Mouse (Mus musculus): ENCODE measurements around the gene AU040320. TPM values are rescaled to one million over a fixed set of nuclear protein-coding genes. Genes with fewer than 3 reads are reported as not detected.

Gene AU040320
- polyA plus RNA-seq, 1 experiment from 2014 or later: 28.9 TPM

DNA sequence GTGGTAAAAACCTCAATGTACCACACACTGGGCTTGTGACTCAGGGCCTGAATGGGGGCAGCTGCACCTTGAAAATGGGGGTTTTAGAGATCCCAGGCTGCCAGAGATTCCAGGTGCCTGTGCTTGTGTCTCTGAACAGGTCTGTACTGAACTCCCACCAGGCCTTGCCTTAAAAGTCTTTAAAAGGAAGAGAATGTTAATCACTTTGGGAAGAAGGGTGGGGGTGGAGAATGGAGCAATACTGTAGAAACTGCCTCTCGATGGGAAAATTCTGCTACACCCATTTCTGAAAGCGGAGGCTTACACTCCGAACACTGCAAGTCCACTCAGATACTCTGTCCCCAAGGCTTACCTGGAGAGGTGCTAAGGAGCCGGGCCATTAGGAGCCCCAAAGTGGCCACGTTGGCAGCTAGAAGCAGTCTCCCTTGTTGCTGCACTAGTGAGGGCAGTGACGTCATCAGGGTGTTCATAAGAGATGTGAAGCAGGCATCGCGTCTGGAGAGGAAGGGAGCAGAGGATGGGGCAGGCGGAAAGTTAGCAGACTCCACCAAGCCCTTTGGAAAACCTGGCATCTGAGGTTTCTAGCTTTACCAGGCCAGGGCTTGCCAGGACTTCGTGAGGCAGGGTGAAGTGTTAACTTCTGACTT lies 7.0 kb upstream of the AU040320 start:
- DNase-seq (ENCODE audit: low spot score) (peak; percentile 48), ATAC-seq (replicated peaks; ENCODE audit: low FRiP score, low TSS enrichment, low read depth) (no peak)
- no peak overlapping the region for H3K27ac ChIP-seq (ENCODE audit: low read depth)
- H3K4me1 ChIP-seq (replicated peaks; ENCODE audit: control insufficient read depth, insufficient read depth, low read length): peaks cover 8% of the 10 kb centered on the region
- WGBS: 81% methylated on average over 10 of the region's 10 CpGs
- no peaks in the 10 kb centered on the region for H3K27me3 ChIP-seq (replicated peaks; ENCODE audit: control insufficient read depth, insufficient read depth, low read length)
- no peaks in the 10 kb centered on the region for H3K9me3 ChIP-seq (ENCODE audit: control insufficient read depth, low read length)
- H3K9ac ChIP-seq (ENCODE audit: low read length): no peak overlapping the region
- no peak overlapping the region for H3K4me3 ChIP-seq (ENCODE audit: low read depth, low read length)
- peaks cover 63% of the 10 kb centered on the region for H3K36me3 ChIP-seq (ENCODE audit: control insufficient read depth, insufficient read depth, low read length)
- no peak overlapping the region for H3K4me2 ChIP-seq (ENCODE audit: low read length)

DNA sequence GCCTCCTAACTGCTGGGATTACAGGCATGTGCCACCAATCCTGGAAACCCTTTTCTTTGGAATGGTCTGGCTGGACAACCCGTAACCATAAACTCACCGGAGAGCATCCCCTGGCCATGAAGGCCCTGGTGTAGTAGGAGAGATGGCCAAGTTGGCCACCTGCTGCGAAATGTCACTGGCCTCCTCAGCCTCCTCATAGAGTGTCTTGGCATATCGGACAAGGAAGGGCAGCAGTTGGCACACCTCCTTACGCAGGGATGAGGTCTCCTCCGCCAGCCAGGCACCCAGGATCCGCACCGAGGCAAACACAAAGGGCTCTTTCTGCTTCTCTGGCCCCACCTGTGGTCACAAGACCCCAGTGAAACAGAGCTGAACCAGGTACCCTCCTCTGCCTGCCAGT lies 5.0 kb upstream of the AU040320 start:
- no peaks in the 10 kb centered on the region for H3K9me3 ChIP-seq (ENCODE audit: control insufficient read depth, low read length)
- no peak overlapping the region for H3K4me2 ChIP-seq (ENCODE audit: low read length)
- H3K9ac ChIP-seq (ENCODE audit: low read length): no peak overlapping the region
- ATAC-seq (replicated peaks; ENCODE audit: low FRiP score, low TSS enrichment, low read depth) (no peak), DNase-seq (ENCODE audit: low spot score) (peak; percentile 43)
- no peak overlapping the region for H3K4me3 ChIP-seq (ENCODE audit: low read depth, low read length)
- no peaks in the 10 kb centered on the region for H3K27me3 ChIP-seq (replicated peaks; ENCODE audit: control insufficient read depth, insufficient read depth, low read length)
- WGBS: 97% methylated on average over 8 of the region's 8 CpGs
- H3K27ac ChIP-seq (ENCODE audit: low read depth): no peak overlapping the region
- peaks cover 63% of the 10 kb centered on the region for H3K36me3 ChIP-seq (ENCODE audit: control insufficient read depth, insufficient read depth, low read length)
- peaks cover 20% of the 10 kb centered on the region for H3K4me1 ChIP-seq (replicated peaks; ENCODE audit: control insufficient read depth, insufficient read depth, low read length)

DNA sequence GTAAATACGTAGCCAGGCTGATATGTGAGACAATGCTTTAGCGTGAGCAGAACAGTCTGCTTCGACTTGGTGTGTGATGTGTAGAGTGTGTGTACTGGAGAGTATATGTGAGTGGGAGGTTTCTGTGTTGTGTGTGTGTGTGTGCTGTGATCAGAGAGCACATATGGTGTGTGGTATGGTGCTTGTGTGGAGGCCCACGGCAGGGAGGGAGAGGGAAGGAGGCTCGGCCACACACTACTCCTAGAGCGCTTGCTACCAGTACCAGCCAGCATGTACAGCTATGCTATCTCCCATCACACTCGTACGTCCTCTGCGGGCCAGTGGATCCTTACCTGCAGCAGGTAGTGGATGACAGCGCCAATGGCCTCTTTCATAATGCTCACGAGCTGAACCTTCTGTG lies 3.8 kb upstream of the AU040320 start:
- no peak overlapping the region for H3K27ac ChIP-seq (ENCODE audit: low read depth)
- no peak overlapping the region for H3K4me3 ChIP-seq (ENCODE audit: low read depth, low read length)
- H3K4me1 ChIP-seq (replicated peaks; ENCODE audit: control insufficient read depth, insufficient read depth, low read length): peaks cover 23% of the 10 kb centered on the region
- peak; percentile 44 for DNase-seq (ENCODE audit: low spot score)
- H3K9ac ChIP-seq (ENCODE audit: low read length): no peak overlapping the region; the same call in 1 of the 2 replicates
- ATAC-seq (replicated peaks; ENCODE audit: low FRiP score, low TSS enrichment, low read depth): no peak
- no peaks in the 10 kb centered on the region for H3K27me3 ChIP-seq (replicated peaks; ENCODE audit: control insufficient read depth, insufficient read depth, low read length)
- WGBS: 86% methylated on average over 11 of the region's 11 CpGs
- no peak overlapping the region for H3K4me2 ChIP-seq (ENCODE audit: low read length)
- H3K36me3 ChIP-seq (ENCODE audit: control insufficient read depth, insufficient read depth, low read length): peaks cover 57% of the 10 kb centered on the region
- H3K9me3 ChIP-seq (ENCODE audit: control insufficient read depth, low read length): no peaks in the 10 kb centered on the region

DNA sequence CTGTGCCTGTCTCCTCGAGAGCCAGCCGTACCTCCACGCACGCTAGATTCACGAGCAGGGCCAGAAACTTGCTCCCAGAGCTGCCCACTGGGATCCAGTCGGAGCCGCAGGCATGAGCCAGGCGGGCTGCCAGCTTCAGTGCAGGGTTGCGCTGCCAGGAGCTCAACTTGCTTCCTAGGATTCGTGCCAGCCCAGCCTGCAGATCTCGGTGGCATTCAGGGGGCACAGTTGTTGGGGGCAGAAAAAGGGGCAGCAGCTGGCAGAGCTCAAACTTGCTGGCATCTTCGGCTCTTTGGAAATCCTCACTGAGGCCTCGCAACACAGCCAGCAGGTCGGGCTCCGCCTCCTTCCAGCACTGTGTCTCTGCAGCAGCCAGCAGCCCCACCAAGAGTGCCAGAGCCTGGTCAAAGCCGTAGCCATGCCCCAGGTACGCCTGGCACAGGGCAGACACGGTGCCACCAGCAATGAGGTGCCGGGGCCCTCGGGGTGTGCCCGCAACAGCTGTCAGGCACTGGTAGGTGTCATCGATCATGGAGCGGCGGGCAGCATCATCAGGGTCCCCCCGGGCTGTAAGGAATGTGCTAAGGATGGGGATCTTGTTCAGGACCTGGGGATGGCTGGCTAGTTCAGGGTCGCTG lies 3.2 kb upstream of the AU040320 start:
- peaks cover 51% of the 10 kb centered on the region for H3K36me3 ChIP-seq (ENCODE audit: control insufficient read depth, insufficient read depth, low read length)
- H3K9ac ChIP-seq (ENCODE audit: low read length): no peak overlapping the region
- no peak for ATAC-seq (replicated peaks; ENCODE audit: low FRiP score, low TSS enrichment, low read depth)

DNA sequence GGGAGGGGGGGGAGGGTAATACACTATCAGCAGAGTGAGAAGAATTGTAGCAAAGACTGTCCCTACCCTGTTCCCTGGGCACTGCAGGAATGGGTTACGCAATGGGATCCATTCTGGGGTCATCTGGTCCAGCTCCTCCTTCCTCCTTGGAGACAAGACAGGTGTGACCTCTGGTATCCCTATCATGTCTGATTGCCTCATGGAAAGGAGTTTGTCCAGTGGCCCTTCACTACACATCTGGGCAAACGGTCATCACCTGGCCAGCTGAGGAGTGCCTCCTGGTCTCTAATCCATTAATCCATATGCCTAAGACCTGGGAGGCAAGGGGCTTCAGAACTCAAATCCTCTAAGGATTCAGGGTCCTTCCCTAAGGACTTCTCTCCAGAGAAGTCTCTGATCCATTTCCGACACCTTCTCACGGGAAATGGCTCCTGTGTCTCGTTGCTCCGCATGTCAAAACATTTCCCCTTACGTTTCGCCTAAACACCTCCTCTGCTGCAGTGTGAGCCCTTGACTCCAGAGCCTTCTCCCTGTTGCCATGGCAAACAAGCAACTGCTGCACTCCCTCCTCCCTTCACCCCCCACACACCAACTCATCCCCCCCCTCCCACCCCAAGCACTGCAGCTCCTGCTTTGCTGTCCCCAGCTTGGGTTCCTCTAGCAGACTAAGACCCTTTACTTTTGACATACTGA lies 2.3 kb upstream of the AU040320 start:
- peaks cover 43% of the 10 kb centered on the region for H3K36me3 ChIP-seq (ENCODE audit: control insufficient read depth, insufficient read depth, low read length)
- H3K27ac ChIP-seq (ENCODE audit: low read depth): no peak overlapping the region
- 63% methylated on average over 8 of the region's 8 CpGs for WGBS
- no peaks in the 10 kb centered on the region for H3K9me3 ChIP-seq (ENCODE audit: control insufficient read depth, low read length)
- no peaks in the 10 kb centered on the region for H3K27me3 ChIP-seq (replicated peaks; ENCODE audit: control insufficient read depth, insufficient read depth, low read length)
- H3K4me3 ChIP-seq (ENCODE audit: low read depth, low read length): no peak overlapping the region
- DNase-seq (ENCODE audit: low spot score) (peak; percentile 50), ATAC-seq (replicated peaks; ENCODE audit: low FRiP score, low TSS enrichment, low read depth) (no peak)
- H3K9ac ChIP-seq (ENCODE audit: low read length): no peak overlapping the region
- H3K4me1 ChIP-seq (replicated peaks; ENCODE audit: control insufficient read depth, insufficient read depth, low read length): peaks cover 27% of the 10 kb centered on the region
- no peak overlapping the region; the same call in 1 of the 2 replicates for H3K4me2 ChIP-seq (ENCODE audit: low read length)

More for the DNA sequence above, 3.2 kb upstream of the AU040320 start:
- DNase-seq (ENCODE audit: low spot score): peak; percentile 49
- 88% methylated on average over 26 of the region's 26 CpGs for WGBS
- Histone ChIP-seq H3K4me2 (ENCODE audit: low read length) (no peak overlapping the region), H3K4me1 (replicated peaks; ENCODE audit: control insufficient read depth, insufficient read depth, low read length) (peaks cover 27% of the 10 kb centered on the region), H3K27ac (ENCODE audit: low read depth) (no peak overlapping the region), H3K27me3 (replicated peaks; ENCODE audit: control insufficient read depth, insufficient read depth, low read length) (no peaks in the 10 kb centered on the region), H3K9me3 (ENCODE audit: control insufficient read depth, low read length) (no peaks in the 10 kb centered on the region), H3K4me3 (ENCODE audit: low read depth, low read length) (no peak overlapping the region)

DNA sequence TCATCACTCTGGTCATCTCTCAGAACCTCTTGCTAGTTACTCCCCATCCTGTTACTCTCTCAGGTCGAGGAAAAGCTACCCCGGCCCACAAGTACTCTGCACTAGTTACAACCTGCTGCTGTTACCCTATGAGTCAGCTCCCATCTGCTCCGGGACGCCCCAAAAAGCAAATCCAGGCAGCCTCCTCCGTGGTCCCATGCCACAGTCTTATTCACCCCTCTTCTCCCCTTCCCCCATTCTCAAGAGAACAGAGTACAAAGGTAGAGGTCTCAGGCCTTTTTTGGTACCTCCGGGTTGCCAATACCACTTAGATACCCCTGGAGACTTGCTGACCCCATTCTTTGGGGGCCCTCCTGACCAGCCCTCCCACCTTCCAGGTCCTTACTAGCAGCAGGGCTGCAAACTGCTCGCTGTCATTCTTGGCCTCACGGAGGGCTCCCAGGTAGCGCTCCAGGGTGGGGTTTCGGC lies 1.8 kb upstream of the AU040320 start:
- Histone ChIP-seq H3K4me2 (ENCODE audit: low read length) (peak overlapping the region; percentile 78), H3K36me3 (ENCODE audit: control insufficient read depth, insufficient read depth, low read length) (peaks cover 37% of the 10 kb centered on the region), H3K27me3 (replicated peaks; ENCODE audit: control insufficient read depth, insufficient read depth, low read length) (no peaks in the 10 kb centered on the region), H3K9ac (ENCODE audit: low read length) (no peak overlapping the region; the same call in 1 of the 2 replicates), H3K9me3 (ENCODE audit: control insufficient read depth, low read length) (no peaks in the 10 kb centered on the region), H3K4me3 (ENCODE audit: low read depth, low read length) (peak overlapping the region; percentile 93), H3K27ac (ENCODE audit: low read depth) (no peak overlapping the region), H3K4me1 (replicated peaks; ENCODE audit: control insufficient read depth, insufficient read depth, low read length) (peaks cover 27% of the 10 kb centered on the region)
- ATAC-seq (replicated peaks; ENCODE audit: low FRiP score, low TSS enrichment, low read depth): no peak
- 58% methylated on average over 10 of the region's 10 CpGs for WGBS
- peak; percentile 57 for DNase-seq (ENCODE audit: low spot score)

DNA sequence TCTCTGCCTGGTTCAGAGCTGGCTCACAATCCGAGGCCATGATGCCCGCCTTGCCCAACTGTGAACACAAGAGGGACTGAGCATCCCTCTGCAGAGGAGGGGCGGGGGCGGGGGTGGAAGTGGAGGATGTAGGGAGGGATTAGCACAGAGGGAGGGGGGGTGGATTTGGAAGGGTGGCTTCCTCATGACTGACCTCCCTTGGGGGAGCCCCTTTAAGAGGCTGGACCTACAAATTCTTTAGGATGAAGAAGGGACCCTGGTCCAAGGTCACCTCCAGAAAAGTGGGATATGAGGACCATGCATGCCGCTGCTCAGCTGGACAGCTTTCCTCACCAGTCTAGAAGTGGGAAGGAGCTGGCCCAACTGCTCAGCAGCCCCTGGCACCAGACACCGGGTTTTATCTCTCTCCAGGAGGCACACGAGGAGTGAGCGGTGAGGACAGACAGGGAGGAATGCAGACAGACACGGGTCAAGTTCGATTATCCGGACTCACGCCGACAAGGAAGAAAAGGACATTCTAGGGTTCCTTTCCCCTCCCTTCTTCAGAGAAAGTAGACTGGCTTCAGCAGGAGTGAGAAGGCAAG lies 1.2 kb upstream of the AU040320 start:
- no peak for ATAC-seq (replicated peaks; ENCODE audit: low FRiP score, low TSS enrichment, low read depth)
- Histone ChIP-seq H3K9me3 (ENCODE audit: control insufficient read depth, low read length) (no peaks in the 10 kb centered on the region), H3K4me3 (ENCODE audit: low read depth, low read length) (peak overlapping the region; percentile 93), H3K4me1 (replicated peaks; ENCODE audit: control insufficient read depth, insufficient read depth, low read length) (peaks cover 27% of the 10 kb centered on the region), H3K36me3 (ENCODE audit: control insufficient read depth, insufficient read depth, low read length) (peaks cover 32% of the 10 kb centered on the region), H3K27me3 (replicated peaks; ENCODE audit: control insufficient read depth, insufficient read depth, low read length) (no peaks in the 10 kb centered on the region), H3K27ac (ENCODE audit: low read depth) (no peak overlapping the region), H3K9ac (ENCODE audit: low read length) (peak overlapping the region; percentile 79), H3K4me2 (ENCODE audit: low read length) (peak overlapping the region; percentile 78)
- peak; percentile 63 for DNase-seq (ENCODE audit: low spot score)
- WGBS: 5% methylated on average over 13 of the region's 13 CpGs

DNA sequence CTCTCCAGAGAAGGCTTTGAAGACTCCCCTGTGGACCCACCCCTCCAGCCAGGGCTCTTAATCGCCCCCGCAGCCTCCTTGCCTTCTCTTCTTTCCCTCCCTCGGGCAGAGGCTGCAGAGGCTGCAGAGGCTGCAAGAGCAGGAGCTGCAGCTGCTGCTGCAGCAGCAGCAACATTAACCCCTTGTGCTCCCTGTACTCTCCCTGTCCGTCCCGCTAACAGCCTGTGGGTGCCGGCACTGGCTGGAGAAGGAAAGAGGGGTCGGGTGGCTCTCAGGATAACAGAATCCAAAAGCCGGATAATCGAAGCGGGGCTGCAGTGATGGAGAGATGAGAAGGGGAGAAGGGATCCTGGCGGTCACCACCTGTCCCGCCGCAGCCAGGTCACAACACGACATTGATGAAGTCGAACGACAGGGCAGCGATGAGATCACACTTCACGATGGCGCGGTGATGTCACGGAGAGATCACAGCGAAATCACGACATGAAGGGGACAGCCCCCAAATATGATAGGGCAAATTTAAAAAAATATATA lies 669 bp upstream of the AU040320 start:
- Histone ChIP-seq H3K27me3 (replicated peaks; ENCODE audit: control insufficient read depth, insufficient read depth, low read length) (no peaks in the 10 kb centered on the region), H3K27ac (ENCODE audit: low read depth) (peak overlapping the region; percentile 94; the same call in 1 of the 2 replicates), H3K9me3 (ENCODE audit: control insufficient read depth, low read length) (no peaks in the 10 kb centered on the region), H3K4me1 (replicated peaks; ENCODE audit: control insufficient read depth, insufficient read depth, low read length) (peaks cover 27% of the 10 kb centered on the region), H3K9ac (ENCODE audit: low read length) (peak overlapping the region; percentile 79), H3K4me2 (ENCODE audit: low read length) (peak overlapping the region; percentile 78), H3K4me3 (ENCODE audit: low read depth, low read length) (peak overlapping the region; percentile 93), H3K36me3 (ENCODE audit: control insufficient read depth, insufficient read depth, low read length) (peaks cover 28% of the 10 kb centered on the region)
- ATAC-seq (replicated peaks; ENCODE audit: low FRiP score, low TSS enrichment, low read depth) (0 out of 2 replicates have a peak, but pooled peaks have one; percentile 3), DNase-seq (ENCODE audit: low spot score) (no peak)
- whole genome bisulfite sequencing: under 1% methylated on average over 23 of the region's 23 CpGs

Data from intestine, embryonic 14.5 days (tissue).